Comparison of ENCODE assay signal across 24 mouse cellular contexts in the genomic region with DNA sequence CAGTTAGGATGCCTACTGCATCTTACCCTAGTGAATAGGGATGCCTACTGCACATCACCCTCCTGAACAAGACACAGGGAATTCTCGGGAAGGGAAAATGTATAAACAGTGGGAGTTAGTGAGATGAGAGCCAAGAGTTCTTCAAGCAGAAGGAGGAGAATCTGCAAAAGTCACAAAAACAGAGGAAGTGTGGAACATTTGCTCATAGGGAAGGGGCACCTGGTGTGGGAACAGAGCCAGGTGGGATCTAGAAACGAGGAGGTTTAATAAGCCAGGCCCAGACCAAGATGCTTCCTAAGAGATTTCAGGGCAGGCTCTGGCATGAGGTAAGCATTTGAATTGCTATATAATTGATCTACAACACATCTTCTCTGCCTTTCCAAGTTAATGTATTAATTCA.
DNase-seq lines count a peak whose midpoint lies in the region; ATAC-seq and TF ChIP-seq lines count a peak whose summit lies in the region.
"Had no signal": no experiment of that assay in that cellular context is flagged by ENCODE, and none has a peak within 500 bp of the region (broad histone marks: within the 10 kb centered on the region; RNA-seq: fewer than 3 reads in every experiment).

No protein-coding gene starts in this region.

- H3K36me3 ChIP-seq in forebrain, postnatal 0 days (ENCODE audit: insufficient read depth) = no peaks in the 10 kb centered on the region
- H3K36me3 ChIP-seq in forebrain, embryonic 10.5 days (replicated peaks) = no peaks in the 10 kb centered on the region
- H3K36me3 ChIP-seq: heart, embryonic 13.5 days; hindbrain, embryonic 12.5 days; limb, embryonic 13.5 days; liver, embryonic 13.5 days; midbrain, embryonic 13.5 days had no signal

- peak; percentile 36; the same call in 1 of the 2 replicates for ATAC-seq in forebrain, postnatal 0 days
- ATAC-seq: intestine, postnatal 0 days; midbrain, embryonic 13.5 days had no signal

- WGBS in forebrain, postnatal 0 days = 52% methylated on average over 2 of the region's 2 CpGs
- WGBS in forebrain, embryonic 10.5 days = 84% methylated on average over 2 of the region's 2 CpGs

- no peaks in the 10 kb centered on the region for H3K9me3 ChIP-seq in forebrain, postnatal 0 days (ENCODE audit: low read length)
- H3K9me3 ChIP-seq in forebrain, embryonic 10.5 days = no peaks in the 10 kb centered on the region
- H3K9me3 ChIP-seq: heart, embryonic 13.5 days; hindbrain, embryonic 12.5 days; limb, embryonic 13.5 days; liver, embryonic 13.5 days; megakaryocyte, embryonic 14.5 days; midbrain, embryonic 13.5 days had no signal

- no peak overlapping the region for H3K27ac ChIP-seq in forebrain, postnatal 0 days (ENCODE audit: low read depth, low read length)
- no peak overlapping the region for H3K27ac ChIP-seq in forebrain, embryonic 10.5 days
- peak overlapping the region; percentile 32; the same call in 1 of the 2 replicates for H3K27ac ChIP-seq in layer of hippocampus, adult 2 months
- H3K27ac ChIP-seq: heart, embryonic 13.5 days; hindbrain, embryonic 12.5 days; limb, embryonic 13.5 days; liver, embryonic 13.5 days; midbrain, embryonic 13.5 days had no signal

- TF ChIP-seq POLR2A in brain, embryonic 14.5 days (IDR thresholded peaks at IDR 0.05; ENCODE audit: borderline replicate concordance, extremely low read depth, insufficient read depth, insufficient read length, poor library complexity, severe bottlenecking) = no peak

- TF ChIP-seq CTCF in forebrain, postnatal 0 days (IDR thresholded peaks at IDR 0.05; ENCODE audit: low read depth) = no peak
- no peak for TF ChIP-seq CTCF in brain, embryonic 14.5 days (IDR thresholded peaks at IDR 0.05; ENCODE audit: borderline replicate concordance, extremely low read depth, insufficient read depth, insufficient read length)
- TF ChIP-seq CTCF in layer of hippocampus, adult 2 months (conservative IDR thresholded peaks at IDR 0.05) = no peak

- H3K4me2 ChIP-seq in forebrain, postnatal 0 days (ENCODE audit: low read depth) = no peak overlapping the region
- H3K4me2 ChIP-seq: heart, embryonic 13.5 days; hindbrain, embryonic 12.5 days; limb, embryonic 13.5 days; liver, embryonic 13.5 days; midbrain, embryonic 13.5 days had no signal

- H3K4me1 ChIP-seq in forebrain, postnatal 0 days (ENCODE audit: insufficient read depth) = no peaks in the 10 kb centered on the region
- H3K4me1 ChIP-seq in forebrain, embryonic 10.5 days = peaks cover 5% of the 10 kb centered on the region; the same call in 1 of the 2 replicates
- H3K4me1 ChIP-seq: hindbrain, embryonic 12.5 days; limb, embryonic 13.5 days; liver, embryonic 13.5 days; megakaryocyte, embryonic 14.5 days had no signal

- H3K9ac ChIP-seq in forebrain, postnatal 0 days = no peak overlapping the region
- H3K9ac ChIP-seq: heart, embryonic 13.5 days; hindbrain, embryonic 12.5 days; limb, embryonic 13.5 days; liver, embryonic 13.5 days; midbrain, embryonic 13.5 days had no signal

- H3K4me3 ChIP-seq in forebrain, postnatal 0 days (ENCODE audit: low read depth, low read length) = no peak overlapping the region
- no peak overlapping the region for H3K4me3 ChIP-seq in forebrain, embryonic 10.5 days
- H3K4me3 ChIP-seq in layer of hippocampus, adult 2 months = no peak overlapping the region
- H3K4me3 ChIP-seq: heart, embryonic 13.5 days; hindbrain, embryonic 12.5 days; limb, embryonic 13.5 days; liver, embryonic 13.5 days; megakaryocyte, embryonic 14.5 days; midbrain, embryonic 13.5 days had no signal

- DNase-seq in forebrain, postnatal 0 days = peak; percentile 54
- DNase-seq in forebrain, embryonic 10.5 days (ENCODE audit: extremely low spot score, low spot score) = no peak
- peak; percentile 60 for DNase-seq in brain, embryonic 14.5 days (ENCODE audit: low read depth)
- peak; percentile 39 to 64 for DNase-seq in layer of hippocampus, adult 2 months (ENCODE audit: low spot score in 2 of 2)
- DNase-seq in right cerebral cortex, postnatal 14 days = peak; percentile 15
- no peak for DNase-seq in urinary bladder, adult 18-20 months (ENCODE audit: low spot score in 2 of 2)
- no peak for DNase-seq in lung, postnatal 25 days (ENCODE audit: low spot score)
- DNase-seq: adrenal gland, adult 2 months; cerebellum, adult 2 months; gastrocnemius, postnatal 14 days; heart, adult 11 months; heart, postnatal 14 days; kidney, postnatal 36 days; liver, embryonic 13.5 days; lung, adult 2 months; lung, postnatal 36 days; thymus, adult 18-20 months; thymus, postnatal 36 days had no signal

- no peaks in the 10 kb centered on the region for H3K27me3 ChIP-seq in forebrain, postnatal 0 days (ENCODE audit: insufficient read depth, low read length)
- no peaks in the 10 kb centered on the region for H3K27me3 ChIP-seq in forebrain, embryonic 10.5 days (ENCODE audit: poor library complexity, severe bottlenecking)
- H3K27me3 ChIP-seq: heart, embryonic 13.5 days; hindbrain, embryonic 12.5 days; liver, embryonic 13.5 days; megakaryocyte, embryonic 14.5 days; midbrain, embryonic 13.5 days had no signal

Comparison
In these comparisons a context has a peak if more than half of its experiments do, and no peak if none do; other contexts are left out.
1. DNase-seq: peak in forebrain, postnatal 0 days (single experiment), brain, embryonic 14.5 days (single experiment), layer of hippocampus, adult 2 months (2 of 2) and right cerebral cortex, postnatal 14 days (single experiment); none in forebrain, embryonic 10.5 days (single experiment), urinary bladder, adult 18-20 months (0 of 2) and lung, postnatal 25 days (single experiment).